Mouse (Mus musculus): ENCODE measurements around the gene Slc45a3. TPM values are rescaled to one million over a fixed set of nuclear protein-coding genes. Genes with fewer than 3 reads are reported as not detected.

Gene Slc45a3
- polyA plus RNA-seq, 1 experiment from 2014 or later = 5.4 TPM

DNA sequence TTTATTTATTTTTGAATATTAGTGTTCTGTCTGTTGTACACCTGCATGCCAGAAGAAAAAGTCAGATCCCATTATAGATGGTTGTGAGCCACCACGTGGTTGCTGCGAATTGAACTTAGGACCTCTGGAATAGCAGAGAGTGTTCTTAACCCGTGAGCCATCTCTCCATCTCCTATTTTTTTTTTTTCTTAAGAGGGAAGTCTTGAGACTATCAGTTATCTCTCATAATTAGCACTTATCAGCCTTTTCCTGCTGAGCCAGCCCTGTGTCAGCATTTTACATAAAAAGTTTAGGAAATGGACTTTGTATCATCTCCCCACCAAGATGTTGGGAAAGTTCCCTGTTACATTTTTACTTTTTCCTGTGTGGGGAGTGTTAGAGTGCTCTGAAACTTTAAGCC lies 59.3 kb downstream of the Slc45a3 start:
- no peak overlapping the region for H3K27ac ChIP-seq (replicated peaks)

GRCm38 (mm10) chr1:132026925-132027646 lies 64.3 kb downstream of the Slc45a3 start:
- no peaks in the 10 kb centered on the region for H3K9me3 ChIP-seq
- WGBS = 94% methylated on average over 11 of the region's 11 CpGs
- H3K27ac ChIP-seq (replicated peaks) = no peak overlapping the region
- no peaks in the 10 kb centered on the region for H3K27me3 ChIP-seq (replicated peaks; ENCODE audit: low read depth, poor library complexity, severe bottlenecking)
- H3K4me1 ChIP-seq = no peaks in the 10 kb centered on the region
- DNase-seq (ENCODE audit: low spot score) = no peak
- peaks cover 91% of the 10 kb centered on the region for H3K36me3 ChIP-seq (replicated peaks)
- H3K4me3 ChIP-seq = no peak overlapping the region

More for the DNA sequence above, 59.3 kb downstream of the Slc45a3 start:
- no peak for DNase-seq (ENCODE audit: low spot score)
- Histone ChIP-seq H3K9me3 (no peaks in the 10 kb centered on the region), H3K36me3 (replicated peaks) (peaks cover 90% of the 10 kb centered on the region), H3K4me3 (no peak overlapping the region), H3K27me3 (replicated peaks; ENCODE audit: low read depth, poor library complexity, severe bottlenecking) (no peaks in the 10 kb centered on the region), H3K4me1 (no peaks in the 10 kb centered on the region)
- WGBS = 88% methylated on average over 3 of the region's 3 CpGs

DNA sequence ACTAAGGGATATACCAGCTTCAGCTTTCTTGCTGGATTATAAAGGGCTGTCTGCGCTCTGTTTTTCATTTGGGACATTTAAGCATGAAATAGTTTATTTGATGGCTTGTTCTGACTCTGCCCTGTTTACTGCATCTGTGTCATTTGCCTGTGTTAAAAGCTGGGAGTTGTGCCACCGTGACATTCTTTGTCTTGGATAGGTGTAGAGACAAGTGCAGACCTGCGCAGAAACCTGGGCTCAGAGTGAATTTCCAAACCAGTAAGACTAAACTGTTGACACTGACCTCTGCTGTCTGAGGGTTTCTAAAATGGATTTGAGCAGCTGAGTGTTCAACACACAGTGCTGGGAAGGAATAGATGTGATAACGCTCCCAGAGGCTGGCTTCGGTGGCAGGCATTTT lies 65.2 kb downstream of the Slc45a3 start:
- Histone ChIP-seq H3K4me1 (no peaks in the 10 kb centered on the region), H3K4me3 (no peak overlapping the region), H3K36me3 (replicated peaks) (peaks cover 91% of the 10 kb centered on the region), H3K27ac (replicated peaks) (no peak overlapping the region), H3K27me3 (replicated peaks; ENCODE audit: low read depth, poor library complexity, severe bottlenecking) (no peaks in the 10 kb centered on the region), H3K9me3 (no peaks in the 10 kb centered on the region)
- 91% methylated on average over 5 of the region's 5 CpGs for WGBS
- no peak for DNase-seq (ENCODE audit: low spot score)

DNA sequence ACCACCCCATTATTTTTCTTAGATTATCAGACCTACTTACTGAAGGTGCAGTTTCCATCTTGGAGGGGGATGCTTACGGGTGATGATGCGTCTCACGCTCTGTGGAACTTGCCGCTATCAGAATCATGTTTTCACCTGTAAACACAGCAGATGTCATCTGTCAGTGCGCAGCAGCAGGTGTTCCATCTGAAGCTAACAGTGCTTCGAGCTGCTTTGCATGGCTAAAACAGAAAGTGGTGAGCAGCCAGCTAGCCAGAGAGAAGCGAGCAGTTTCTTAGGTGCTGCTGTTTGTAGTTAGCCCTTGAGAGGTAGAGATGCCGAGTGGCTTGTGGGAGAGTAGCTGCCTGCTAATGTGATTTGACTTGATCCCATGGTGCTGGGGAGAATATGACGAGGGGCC lies 65.6 kb downstream of the Slc45a3 start:
- Histone ChIP-seq H3K27ac (replicated peaks) (no peak overlapping the region), H3K27me3 (replicated peaks; ENCODE audit: low read depth, poor library complexity, severe bottlenecking) (no peaks in the 10 kb centered on the region), H3K9me3 (no peaks in the 10 kb centered on the region), H3K4me3 (no peak overlapping the region), H3K36me3 (replicated peaks) (peaks cover 91% of the 10 kb centered on the region), H3K4me1 (no peaks in the 10 kb centered on the region)
- no peak for DNase-seq (ENCODE audit: low spot score)
- WGBS = 94% methylated on average over 9 of the region's 9 CpGs

- H3K4me1 ChIP-seq = no peaks in the 10 kb centered on the region
- H3K9me3 ChIP-seq = no peaks in the 10 kb centered on the region
- peaks cover 88% of the 10 kb centered on the region for H3K36me3 ChIP-seq (replicated peaks)
- H3K27me3 ChIP-seq (replicated peaks; ENCODE audit: low read depth, poor library complexity, severe bottlenecking) = no peaks in the 10 kb centered on the region
- no peak overlapping the region for H3K27ac ChIP-seq (replicated peaks)
- 73% methylated on average over 2 of the region's 2 CpGs for WGBS
- H3K4me3 ChIP-seq = no peak overlapping the region
- DNase-seq (ENCODE audit: low spot score) = no peak
Observed at GRCm38 (mm10) chr1:132030574-132030973, 67.8 kb downstream of the Slc45a3 start.

GRCm38 (mm10) chr1:132032172-132032571 lies 69.4 kb downstream of the Slc45a3 start:
- Histone ChIP-seq H3K36me3 (replicated peaks) (peaks cover 75% of the 10 kb centered on the region), H3K9me3 (no peaks in the 10 kb centered on the region), H3K4me1 (no peaks in the 10 kb centered on the region), H3K27me3 (replicated peaks; ENCODE audit: low read depth, poor library complexity, severe bottlenecking) (no peaks in the 10 kb centered on the region), H3K27ac (replicated peaks) (no peak overlapping the region), H3K4me3 (no peak overlapping the region)
- WGBS = 91% methylated on average over 7 of the region's 7 CpGs
- no peak for DNase-seq (ENCODE audit: low spot score)

Other genes with a start within 250 kb of the Slc45a3 start
- gene Slc26a9, start 218.9 kb upstream of the Slc45a3 start, polyA plus RNA-seq (2016; fragmentation: Nextera tagmentation; extraction: Ambion mirVana) = 0.73 TPM in 1 of 2 replicates, not detected in the other
- 2.0 and 3.1 TPM in 2 replicates for gene Pm20d1, start 165.6 kb upstream of the Slc45a3 start, polyA plus RNA-seq (2016; fragmentation: Nextera tagmentation; extraction: Ambion mirVana)
- gene Slc41a1, start 135.5 kb upstream of the Slc45a3 start, polyA plus RNA-seq (2016; fragmentation: Nextera tagmentation; extraction: Ambion mirVana) = 12.3 TPM in 2 replicates
- gene Rab29, start 95.7 kb upstream of the Slc45a3 start, polyA plus RNA-seq (2016; fragmentation: Nextera tagmentation; extraction: Ambion mirVana) = 9.6 and 11.7 TPM in 2 replicates
- 104 and 105 TPM in 2 replicates for gene Nucks1, start 52.4 kb upstream of the Slc45a3 start, polyA plus RNA-seq (2016; fragmentation: Nextera tagmentation; extraction: Ambion mirVana)
- 12.0 and 13.3 TPM in 2 replicates for gene Elk4, start 44.6 kb downstream of the Slc45a3 start, polyA plus RNA-seq (2016; fragmentation: Nextera tagmentation; extraction: Ambion mirVana)
- gene Mfsd4a, start 105.1 kb downstream of the Slc45a3 start, polyA plus RNA-seq (2016; fragmentation: Nextera tagmentation; extraction: Ambion mirVana) = 12.5 and 14.6 TPM in 2 replicates
- 2.3 and 3.2 TPM in 2 replicates for gene Cdk18, start 176.7 kb downstream of the Slc45a3 start, polyA plus RNA-seq (2016; fragmentation: Nextera tagmentation; extraction: Ambion mirVana)
- gene Lemd1, start 228.5 kb downstream of the Slc45a3 start, polyA plus RNA-seq (2016; fragmentation: Nextera tagmentation; extraction: Ambion mirVana) = 1.9 and 2.0 TPM in 2 replicates
- gene AC124108.1, start 228.5 kb downstream of the Slc45a3 start, polyA plus RNA-seq (2016; fragmentation: Nextera tagmentation; extraction: Ambion mirVana) = 1.00 and 1.4 TPM in 2 replicates

Data from embryonic facial prominence, embryonic 10.5 days (tissue).